Mouse (Mus musculus): ENCODE data around the gene Scaf8.

DNA sequence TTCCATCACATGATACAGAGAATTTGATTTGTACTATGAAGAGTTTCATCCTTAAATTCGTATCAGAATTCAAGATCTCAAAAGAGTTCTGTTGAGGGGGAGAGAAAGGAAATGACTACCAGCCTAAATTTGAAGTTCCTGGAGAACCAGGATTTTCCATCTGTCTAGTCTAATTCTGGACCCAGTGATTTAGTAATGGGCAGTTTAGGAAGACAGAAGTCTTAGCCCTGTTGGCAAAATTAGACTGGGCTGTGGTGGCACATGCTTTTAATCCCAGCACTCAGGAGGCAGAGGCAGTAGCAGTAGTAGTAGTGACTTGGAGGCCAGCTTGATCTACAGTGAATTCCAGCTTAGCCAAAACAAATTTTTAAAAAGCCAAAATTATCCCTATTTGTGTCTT is 93.7 kb downstream of the Scaf8 start:
- TF ChIP-seq CTCF (IDR thresholded peaks at IDR 0.05; ENCODE audit: low read depth), result no peak
- no peak for TF ChIP-seq EP300 (IDR thresholded peaks at IDR 0.05; ENCODE audit: low read depth)

Data from liver, postnatal 0 days (tissue).